Mouse (Mus musculus) skeletal muscle tissue, adult 2 months (tissue): ENCODE measurements at regions not wholly inside any gene's neighbourhood (a gene's known extent, or its start where the extent isn't known, plus 50 kb on each side); places are given as distances from the start of the nearest gene placed in this dataset.
A peak's percentile ranks its signal among the peaks of the same experiment; 100 is the strongest.

Source experiments
- DNase-seq: peaks from one replicate; pipeline ENCODE4 v3.0.0-alpha.2; 2012; ENCODE audit warnings: low read depth, low spot score

DNA sequence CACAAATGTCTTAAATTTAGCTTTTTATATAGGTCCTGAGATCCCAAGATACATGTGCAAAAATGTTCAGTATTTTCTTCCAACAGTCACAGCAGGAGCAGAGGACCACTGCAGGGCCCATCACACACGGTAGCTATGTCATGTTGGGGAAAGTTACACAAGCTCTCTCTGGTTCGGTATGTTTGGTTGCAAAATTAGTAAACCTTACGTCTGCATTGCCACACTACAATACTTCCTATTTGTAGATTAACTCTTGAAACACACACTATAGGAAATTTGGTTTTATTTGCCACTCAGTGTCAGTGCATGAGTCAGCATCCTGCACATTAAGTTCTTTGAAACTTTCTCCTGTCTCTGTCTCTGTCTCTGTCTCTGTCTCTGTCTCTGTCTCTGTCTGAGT is 82.0 kb downstream of the Cth start:
- DNase-seq, result no peak

DNA sequence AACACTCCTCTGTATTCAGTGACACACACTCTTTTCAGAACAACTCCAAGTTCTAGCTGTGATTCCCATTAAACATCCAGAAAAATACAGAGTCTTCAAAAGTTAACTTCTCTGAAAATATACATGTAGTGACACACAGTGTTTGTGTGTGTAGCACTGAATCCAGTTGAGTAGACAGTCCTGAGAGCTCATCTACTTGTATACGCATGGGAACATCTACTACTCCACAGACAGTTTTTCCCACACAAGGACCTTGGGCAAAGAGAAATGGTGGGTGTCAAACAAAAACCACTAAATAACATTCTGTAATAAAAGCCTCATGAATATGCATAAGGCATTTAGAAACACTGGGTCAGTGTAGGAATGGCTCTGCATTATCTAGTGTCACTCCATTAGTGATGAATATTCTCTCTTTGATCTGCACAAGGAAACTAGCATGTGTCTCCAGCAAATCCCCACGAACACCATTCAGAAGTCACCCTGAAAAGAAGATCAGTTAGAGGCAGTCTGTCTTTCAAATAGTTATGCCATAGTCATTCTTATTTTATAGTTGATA is 83.6 kb downstream of the Cth start:
- DNase-seq, result no peak

DNA sequence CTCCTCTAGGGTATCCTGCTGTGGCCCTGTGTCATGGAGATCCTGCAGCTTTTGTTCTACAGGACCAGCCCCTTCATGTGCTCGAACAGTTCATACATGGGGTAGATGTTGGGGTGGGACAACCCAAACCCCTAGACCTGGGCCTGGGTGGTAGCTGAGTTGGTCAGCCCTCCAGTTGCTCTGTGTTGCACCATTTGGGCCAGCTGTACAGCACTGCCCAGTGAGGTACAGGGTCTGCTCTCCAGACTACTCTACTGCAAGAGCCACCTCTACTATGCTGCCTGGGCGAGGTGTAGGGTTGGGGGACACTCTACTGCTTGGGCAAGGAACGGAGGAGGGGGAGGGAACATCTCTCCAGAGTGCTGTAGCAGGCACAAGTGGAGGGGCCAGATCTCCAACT is 120.6 kb downstream of the Cth start:
- DNase-seq, result no peak

DNA sequence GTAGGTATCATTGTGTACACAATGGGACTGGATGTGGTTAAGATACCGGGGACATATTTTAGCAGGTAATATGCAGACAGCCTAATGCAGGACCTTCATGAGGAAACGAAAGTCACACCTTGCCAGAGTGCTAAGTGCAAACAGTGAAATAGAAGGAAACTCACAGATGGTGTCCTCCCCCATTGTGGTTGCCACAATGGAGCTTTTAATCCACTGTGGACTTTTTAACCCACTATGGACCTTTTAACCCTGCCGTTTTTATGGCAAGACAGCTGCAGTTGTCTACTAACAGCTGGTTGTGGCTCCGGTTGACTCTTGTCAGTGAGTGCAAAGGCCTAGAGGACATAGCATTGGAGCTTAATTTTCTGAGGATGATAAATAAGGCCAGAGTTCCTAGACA is 121.5 kb downstream of the Cth start:
- DNase-seq, result no peak

DNA sequence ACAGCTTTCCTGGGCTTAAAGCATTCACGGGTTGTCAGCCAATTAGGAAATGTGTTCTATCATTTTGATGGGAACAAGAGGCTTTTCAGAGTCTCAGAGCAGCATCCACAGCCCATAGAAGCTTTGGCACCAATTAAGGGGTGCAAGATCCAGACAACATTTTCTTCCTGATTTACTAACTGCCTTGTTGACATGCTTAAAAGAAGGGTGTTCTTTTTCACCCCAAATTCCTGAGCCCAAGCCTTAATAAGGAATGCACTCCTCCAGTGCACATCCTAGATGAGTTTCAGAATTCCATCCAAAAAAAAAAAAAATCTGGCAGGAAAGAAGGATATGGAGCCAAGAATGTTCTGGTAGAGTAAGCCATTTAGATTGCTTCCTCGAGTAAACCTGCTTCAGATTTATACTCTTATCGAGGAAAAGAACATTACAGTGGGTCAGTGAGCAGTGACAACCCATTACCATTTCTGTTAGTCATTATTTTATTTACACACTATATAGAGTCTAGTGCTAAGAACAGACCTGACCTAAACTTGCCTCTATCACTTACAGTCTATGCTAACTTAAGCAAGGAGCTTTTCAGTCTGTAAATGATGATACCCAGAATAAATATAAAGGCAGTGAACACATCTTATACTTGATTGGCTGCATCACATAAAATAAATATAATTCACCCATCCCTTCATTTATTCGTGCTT is 137.2 kb downstream of the Cth start:
- DNase-seq, result no peak

DNA sequence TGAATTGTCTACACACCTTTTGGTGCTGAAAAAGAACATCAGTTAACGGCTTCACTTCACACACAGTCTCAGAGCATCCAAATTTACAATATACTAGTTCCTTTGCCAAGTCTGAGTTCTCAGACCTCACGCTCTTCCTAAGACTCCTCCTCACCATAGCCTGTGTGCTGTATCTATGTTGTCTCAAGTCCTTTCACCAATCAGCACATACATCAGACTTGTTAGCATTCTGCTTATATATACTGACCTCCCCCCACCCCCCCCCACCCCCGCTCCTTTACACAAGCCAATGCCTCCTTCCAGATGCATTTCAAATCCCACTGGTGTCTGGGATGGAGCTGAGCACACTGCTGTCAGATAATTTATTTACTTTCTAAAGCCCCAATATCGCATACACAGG is 143.8 kb downstream of the Cth start:
- no peak for DNase-seq

- DNase-seq, result no peak
These were observed 147.1 kb downstream of the Cth start for GRCm38 (mm10) chr3:157777779-157778178.

GRCm38 (mm10) chr3:157763487-157764199 is 161.2 kb downstream of the Cth start:
- peak; percentile 1 for DNase-seq

DNA sequence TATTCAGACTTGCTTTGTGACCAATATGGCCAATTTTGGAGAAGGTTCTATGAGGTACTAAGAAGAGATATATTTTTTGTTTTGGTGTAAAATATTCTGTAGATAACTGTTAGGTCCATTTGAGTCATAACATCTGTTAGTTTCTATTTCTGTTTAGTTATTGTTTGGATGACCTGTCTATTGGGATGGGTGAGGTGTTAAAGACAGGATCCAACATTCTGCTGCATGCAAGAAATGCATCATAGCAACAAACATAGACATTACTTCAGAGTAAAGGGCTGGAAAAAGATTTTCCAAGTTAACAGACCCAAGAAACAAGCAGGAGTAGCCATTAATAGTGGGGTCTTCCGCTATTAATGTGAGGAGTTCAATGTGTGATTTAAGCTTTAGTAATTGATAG is 165.0 kb downstream of the Cth start:
- no peak for DNase-seq

DNA sequence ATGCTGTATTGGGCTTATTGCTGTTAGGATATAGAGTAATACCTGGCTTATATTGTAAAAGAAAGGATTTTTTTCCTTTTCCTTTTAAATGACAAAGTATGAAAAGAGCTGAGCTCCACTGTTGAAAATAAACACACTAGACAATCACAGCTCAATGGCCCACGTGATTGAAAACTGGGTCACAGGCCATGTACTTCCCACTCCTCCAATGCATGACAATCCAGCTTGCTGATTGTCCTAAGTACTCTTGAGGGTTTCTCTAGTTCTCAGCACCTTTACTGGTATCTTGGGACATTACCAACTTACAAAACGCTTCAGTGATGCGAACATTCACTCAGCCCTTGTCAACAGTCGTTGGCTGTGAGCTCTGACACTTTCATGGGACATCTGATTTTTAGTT is 170.1 kb downstream of the Cth start:
- DNase-seq, result no peak

- no peak for DNase-seq
These were observed 174.6 kb downstream of the Cth start for GRCm38 (mm10) chr3:157750266-157750665.

GRCm38 (mm10) chr3:157748395-157749037 is 176.4 kb downstream of the Cth start:
- no peak for DNase-seq

DNA sequence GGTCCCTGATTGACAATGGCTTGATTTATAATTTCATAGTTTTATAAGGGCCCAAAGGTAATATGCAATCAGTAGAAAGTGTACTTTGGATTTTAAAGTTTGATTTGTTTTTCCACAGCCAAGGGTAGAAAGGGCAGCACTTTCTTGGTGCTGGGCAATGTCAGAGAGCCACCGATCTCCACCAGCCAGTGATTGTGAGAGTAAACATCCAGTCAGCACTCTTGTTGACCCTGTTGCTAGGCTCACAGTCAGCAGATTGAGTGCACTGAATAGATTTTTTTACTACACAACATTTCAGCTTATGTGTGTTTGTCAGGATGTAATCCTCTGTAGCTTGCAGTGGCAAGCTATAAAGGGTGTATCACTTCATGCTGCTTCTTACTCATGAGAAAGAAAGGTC is 176.3 kb downstream of the Ptger3 start:
- DNase-seq, result no peak

- DNase-seq, result no peak
These were observed 173.1 kb downstream of the Ptger3 start for GRCm38 (mm10) chr3:157739628-157740294.

GRCm38 (mm10) chr3:157732136-157732940 is 165.6 kb downstream of the Ptger3 start:
- DNase-seq, result no peak

- no peak for DNase-seq
These were observed 163.1 kb downstream of the Ptger3 start for GRCm38 (mm10) chr3:157729711-157730367.

DNA sequence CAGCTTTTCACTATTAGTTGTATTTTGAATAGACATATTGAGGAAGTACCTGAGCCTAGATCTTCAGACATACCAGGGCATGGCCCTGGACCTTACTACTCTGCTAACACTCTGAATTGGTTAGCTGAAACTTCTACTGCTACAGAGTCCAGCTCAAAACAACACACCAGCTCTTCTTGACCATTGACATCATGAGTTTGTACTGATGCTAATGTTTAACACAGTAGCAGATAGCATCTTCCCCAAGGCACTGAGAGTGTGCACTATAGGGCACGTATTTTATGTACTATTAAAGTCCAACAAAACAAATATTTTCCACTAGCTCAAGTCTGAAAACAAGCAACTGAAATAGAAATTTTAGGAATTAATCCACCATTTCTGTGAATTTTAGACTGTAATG is 157.8 kb downstream of the Ptger3 start:
- no peak for DNase-seq

GRCm38 (mm10) chr3:157723184-157723583 is 156.5 kb downstream of the Ptger3 start:
- no peak for DNase-seq

- peak; percentile 18 for DNase-seq
These were observed 150.7 kb downstream of the Ptger3 start for GRCm38 (mm10) chr3:157717313-157717921.

DNA sequence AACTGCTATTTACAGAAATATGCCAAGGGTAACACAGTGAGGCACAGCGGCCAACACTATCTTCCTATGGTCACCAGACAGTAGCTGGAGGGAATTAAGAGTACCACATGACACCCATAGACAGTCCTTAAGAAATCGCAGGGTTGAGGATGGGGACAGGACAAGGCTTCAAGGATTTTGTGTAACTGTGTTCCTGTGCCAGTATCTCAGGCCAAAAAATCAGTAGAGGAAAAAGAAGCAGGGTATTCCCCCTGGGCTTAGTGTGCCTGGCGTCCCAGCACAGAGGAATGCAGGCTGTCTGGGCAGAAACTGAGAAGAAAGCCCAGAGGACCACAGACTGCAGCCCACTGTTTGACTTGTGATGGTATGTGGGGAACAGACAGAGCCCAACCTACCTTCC is 147.3 kb downstream of the Ptger3 start:
- peak; percentile 19 for DNase-seq
